Mouse (Mus musculus): Measurements from ENCODE around the gene Mpp3. TPM values are rescaled to one million over a fixed set of nuclear protein-coding genes. Genes with fewer than 3 reads are reported as not detected.

Gene Mpp3
- polyA plus RNA-seq, 1 experiment, result 2.1 TPM

- peaks cover 61% of the 10 kb centered on the region for H3K27me3 ChIP-seq (ENCODE audit: control insufficient read depth, insufficient read depth, insufficient read length)
- TF ChIP-seq CEBPB (IDR thresholded peaks at IDR 0.05; ENCODE audit: insufficient read depth, poor library complexity, severe bottlenecking), result no peak
- no peak for TF ChIP-seq USF1 (IDR thresholded peaks at IDR 0.05; ENCODE audit: low read depth)
- no peak for TF ChIP-seq MYOG (IDR thresholded peaks at IDR 0.05; ENCODE audit: control insufficient read depth in 1 of 3, insufficient read depth in 1 of 3, insufficient read length in 2 of 3, low read depth in 2 of 3)
- no peak for TF ChIP-seq REST (IDR thresholded peaks at IDR 0.05; ENCODE audit: insufficient read depth, insufficient read length)
- TF ChIP-seq MAX (IDR thresholded peaks at IDR 0.05; ENCODE audit: low read depth), result no peak
- TF ChIP-seq MYOD1 (IDR thresholded peaks at IDR 0.05; ENCODE audit: control insufficient read depth in 1 of 3, insufficient read length in 2 of 3, low read depth in 2 of 3), result no peak
- TF ChIP-seq POLR2AphosphoS2 (IDR thresholded peaks at IDR 0.05; ENCODE audit: insufficient read length, low read depth), result no peak
- TF ChIP-seq TCF3 (IDR thresholded peaks at IDR 0.05; ENCODE audit: insufficient read length, low read depth), result no peak
- no peak for TF ChIP-seq POLR2A (IDR thresholded peaks at IDR 0.05; ENCODE audit: insufficient read length, low read depth)
- no peak for TF ChIP-seq E2F4 (IDR thresholded peaks at IDR 0.05; ENCODE audit: insufficient read depth)
- TF ChIP-seq SRF (IDR thresholded peaks at IDR 0.05; ENCODE audit: control insufficient read depth, insufficient read length, low read depth), result no peak
- no peak for TF ChIP-seq TCF12 (IDR thresholded peaks at IDR 0.05; ENCODE audit: insufficient read depth, poor library complexity, severe bottlenecking)
- no peak overlapping the region for H3ac ChIP-seq (ENCODE audit: control insufficient read depth, insufficient read length)
- no peak overlapping the region for H3K4me2 ChIP-seq (ENCODE audit: low read depth)
- no peak overlapping the region for H3K4me3 ChIP-seq
- H3K79me2 ChIP-seq (ENCODE audit: control insufficient read depth, insufficient read depth), result no peaks in the 10 kb centered on the region
- no peaks in the 10 kb centered on the region for H3K36me3 ChIP-seq (ENCODE audit: control insufficient read depth, insufficient read depth)
These were observed 18.3 kb upstream of the Mpp3 start for GRCm38 (mm10) chr11:102046607-102047006.

DNA sequence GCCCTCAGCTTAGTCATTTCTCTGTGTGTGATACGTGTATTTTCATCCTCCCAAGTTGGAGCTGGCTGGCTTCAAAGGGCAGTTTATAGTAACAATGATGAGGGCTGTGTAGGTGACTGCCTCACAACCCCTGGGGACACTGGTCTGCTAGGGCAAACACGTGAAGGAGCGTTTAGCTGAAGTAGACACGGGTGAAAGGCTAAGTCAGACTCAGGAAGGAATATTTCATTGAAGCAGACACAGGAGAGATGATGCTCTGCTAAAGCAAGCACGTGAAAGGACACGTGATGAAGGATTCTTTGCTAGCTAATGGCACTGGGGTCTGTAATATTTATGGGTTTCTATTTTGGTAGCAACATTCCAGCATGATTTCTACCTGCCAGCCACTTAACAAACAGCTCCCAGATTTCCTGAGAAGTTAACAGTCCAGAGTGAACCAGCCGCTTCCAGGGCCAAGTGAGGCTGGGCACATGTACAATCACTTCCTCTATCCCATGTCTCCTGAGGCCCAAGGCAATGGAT lies 16.5 kb upstream of the Mpp3 start:
- H3K79me2 ChIP-seq (ENCODE audit: control insufficient read depth, insufficient read depth), result no peaks in the 10 kb centered on the region
- TF ChIP-seq MYOD1 (IDR thresholded peaks at IDR 0.05; ENCODE audit: control insufficient read depth in 1 of 3, insufficient read length in 2 of 3, low read depth in 2 of 3), result no peak
- no peak for TF ChIP-seq TCF3 (IDR thresholded peaks at IDR 0.05; ENCODE audit: insufficient read length, low read depth)
- TF ChIP-seq CEBPB (IDR thresholded peaks at IDR 0.05; ENCODE audit: insufficient read depth, poor library complexity, severe bottlenecking), result no peak
- TF ChIP-seq REST (IDR thresholded peaks at IDR 0.05; ENCODE audit: insufficient read depth, insufficient read length), result no peak
- no peak for TF ChIP-seq E2F4 (IDR thresholded peaks at IDR 0.05; ENCODE audit: insufficient read depth)
- no peak for TF ChIP-seq POLR2A (IDR thresholded peaks at IDR 0.05; ENCODE audit: insufficient read length, low read depth)
- TF ChIP-seq TCF12 (IDR thresholded peaks at IDR 0.05; ENCODE audit: insufficient read depth, poor library complexity, severe bottlenecking), result no peak
- H3K4me2 ChIP-seq (ENCODE audit: low read depth), result no peak overlapping the region

DNA sequence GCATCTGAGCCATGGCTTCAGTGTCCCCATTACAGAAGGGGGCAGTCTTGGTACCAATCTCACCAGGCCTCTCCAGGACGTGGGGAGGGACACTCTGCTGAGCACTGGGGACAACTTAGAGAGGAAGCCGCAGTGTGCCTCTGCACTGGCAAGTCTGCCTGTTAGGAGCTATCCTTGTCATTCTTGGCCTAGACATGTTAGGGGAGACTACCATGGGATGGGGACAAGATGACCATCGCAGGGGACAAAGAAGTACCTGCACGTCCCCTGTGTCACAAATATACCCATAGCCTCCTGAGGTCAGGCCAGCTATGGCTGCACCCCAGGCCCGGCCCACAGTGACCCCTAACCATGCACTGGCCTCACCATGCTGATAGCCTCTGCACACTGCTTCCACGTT lies 15.1 kb upstream of the Mpp3 start:
- Histone ChIP-seq H3K27me3 (ENCODE audit: control insufficient read depth, insufficient read depth, insufficient read length) (peaks cover 52% of the 10 kb centered on the region), H3K4me2 (ENCODE audit: low read depth) (no peak overlapping the region), H3K36me3 (ENCODE audit: control insufficient read depth, insufficient read depth) (no peaks in the 10 kb centered on the region), H3K4me3 (no peak overlapping the region), H3K79me2 (ENCODE audit: control insufficient read depth, insufficient read depth) (no peaks in the 10 kb centered on the region), H3ac (ENCODE audit: control insufficient read depth, insufficient read length) (no peak overlapping the region)
- TF ChIP-seq E2F4 (IDR thresholded peaks at IDR 0.05; ENCODE audit: insufficient read depth) (no peak), MAX (IDR thresholded peaks at IDR 0.05; ENCODE audit: low read depth) (no peak), SRF (IDR thresholded peaks at IDR 0.05; ENCODE audit: control insufficient read depth, insufficient read length, low read depth) (no peak), REST (IDR thresholded peaks at IDR 0.05; ENCODE audit: insufficient read depth, insufficient read length) (no peak), MYOD1 (IDR thresholded peaks at IDR 0.05; ENCODE audit: control insufficient read depth in 1 of 3, insufficient read length in 2 of 3, low read depth in 2 of 3) (no peak), POLR2A (IDR thresholded peaks at IDR 0.05; ENCODE audit: insufficient read length, low read depth) (no peak), USF1 (IDR thresholded peaks at IDR 0.05; ENCODE audit: low read depth) (no peak), TCF12 (IDR thresholded peaks at IDR 0.05; ENCODE audit: insufficient read depth, poor library complexity, severe bottlenecking) (no peak), CEBPB (IDR thresholded peaks at IDR 0.05; ENCODE audit: insufficient read depth, poor library complexity, severe bottlenecking) (no peak), TCF3 (IDR thresholded peaks at IDR 0.05; ENCODE audit: insufficient read length, low read depth) (no peak), MYOG (IDR thresholded peaks at IDR 0.05; ENCODE audit: control insufficient read depth in 1 of 3, insufficient read depth in 1 of 3, insufficient read length in 2 of 3, low read depth in 2 of 3) (no peak)

More for the DNA sequence above, 16.5 kb upstream of the Mpp3 start:
- Histone ChIP-seq H3K4me3 (no peak overlapping the region), H3K36me3 (ENCODE audit: control insufficient read depth, insufficient read depth) (no peaks in the 10 kb centered on the region), H3ac (ENCODE audit: control insufficient read depth, insufficient read length) (no peak overlapping the region), H3K27me3 (ENCODE audit: control insufficient read depth, insufficient read depth, insufficient read length) (peaks cover 49% of the 10 kb centered on the region)

DNA sequence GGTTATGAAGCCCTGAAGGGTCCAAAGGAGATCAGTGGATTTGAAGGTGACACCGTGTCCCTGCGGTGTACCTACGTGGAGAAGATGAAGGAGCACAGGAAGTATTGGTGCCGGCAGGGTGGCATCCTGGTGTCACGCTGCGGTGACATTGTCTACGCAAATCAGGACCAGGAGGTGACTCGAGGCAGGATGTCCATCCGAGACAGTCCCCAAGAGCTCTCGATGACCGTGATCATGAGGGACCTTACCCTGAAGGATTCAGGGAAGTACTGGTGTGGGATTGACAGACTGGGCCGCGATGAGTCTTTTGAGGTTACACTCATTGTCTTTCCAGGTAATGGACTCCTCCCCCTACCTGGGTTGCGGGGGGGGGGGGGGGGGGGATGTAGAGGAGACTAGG lies 14.7 kb upstream of the Mpp3 start:
- Histone ChIP-seq H3K27me3 (ENCODE audit: control insufficient read depth, insufficient read depth, insufficient read length) (peaks cover 52% of the 10 kb centered on the region), H3K79me2 (ENCODE audit: control insufficient read depth, insufficient read depth) (no peaks in the 10 kb centered on the region), H3K36me3 (ENCODE audit: control insufficient read depth, insufficient read depth) (no peaks in the 10 kb centered on the region), H3ac (ENCODE audit: control insufficient read depth, insufficient read length) (no peak overlapping the region), H3K4me3 (no peak overlapping the region), H3K4me2 (ENCODE audit: low read depth) (no peak overlapping the region)
- TF ChIP-seq REST (IDR thresholded peaks at IDR 0.05; ENCODE audit: insufficient read depth, insufficient read length) (no peak), POLR2AphosphoS2 (IDR thresholded peaks at IDR 0.05; ENCODE audit: insufficient read length, low read depth) (no peak), MYOG (IDR thresholded peaks at IDR 0.05; ENCODE audit: control insufficient read depth in 1 of 3, insufficient read depth in 1 of 3, insufficient read length in 2 of 3, low read depth in 2 of 3) (no peak), MAX (IDR thresholded peaks at IDR 0.05; ENCODE audit: low read depth) (no peak), USF1 (IDR thresholded peaks at IDR 0.05; ENCODE audit: low read depth) (no peak), POLR2A (IDR thresholded peaks at IDR 0.05; ENCODE audit: insufficient read length, low read depth) (no peak), MYOD1 (IDR thresholded peaks at IDR 0.05; ENCODE audit: control insufficient read depth in 1 of 3, insufficient read length in 2 of 3, low read depth in 2 of 3) (no peak), E2F4 (IDR thresholded peaks at IDR 0.05; ENCODE audit: insufficient read depth) (no peak), TCF3 (IDR thresholded peaks at IDR 0.05; ENCODE audit: insufficient read length, low read depth) (no peak)
